Mouse (Mus musculus) left cerebral cortex, adult 11 months (tissue): ENCODE data around the gene Ppil2.

Experiments used
- DNase-seq: peaks from one replicate; pipeline ENCODE4 v3.0.0; 2022; ENCODE audit warnings: low spot score

The Ppil2 gene

GRCm38 (mm10) chr16:17110771-17111743 is at the start of gene Ppil2:
Ppil2 (minus strand) TSS chr16:17111257.
- peak; percentile 67 for DNase-seq

GRCm38 (mm10) chr16:17154346-17154745 is 43.3 kb upstream of the Ppil2 start:
- no peak for DNase-seq

- DNase-seq, result no peak
Observed at GRCm38 (mm10) chr16:17151874-17152273, 40.8 kb upstream of the Ppil2 start.

- DNase-seq, result no peak
Observed at GRCm38 (mm10) chr16:17150520-17151258, 39.6 kb upstream of the Ppil2 start.

- no peak for DNase-seq
Observed at GRCm38 (mm10) chr16:17148084-17148483, 37.0 kb upstream of the Ppil2 start.

- DNase-seq, result peak; percentile 23
Observed at GRCm38 (mm10) chr16:17147391-17147929, 36.4 kb upstream of the Ppil2 start.

- peak; percentile 71 for DNase-seq
Observed at GRCm38 (mm10) chr16:17146772-17147235, 35.7 kb upstream of the Ppil2 start, which contains the start of gene Ccdc116. Ccdc116 (minus strand) TSS chr16:17147229.

- DNase-seq, result no peak
Observed at GRCm38 (mm10) chr16:17144339-17144738, 33.3 kb upstream of the Ppil2 start, which contains the start of gene Ydjc. Ydjc (plus strand) TSS chr16:17144621.

GRCm38 (mm10) chr16:17137355-17137754 is 26.3 kb upstream of the Ppil2 start:
- DNase-seq, result no peak

GRCm38 (mm10) chr16:17132906-17133200 is 21.8 kb upstream of the Ppil2 start:
- DNase-seq, result no peak

- peak; percentile 97 for DNase-seq
Observed at GRCm38 (mm10) chr16:17132089-17132905, 21.2 kb upstream of the Ppil2 start, which contains the start of gene Sdf2l1. Sdf2l1 (minus strand) TSS chr16:17132383.

- DNase-seq, result no peak
Observed at GRCm38 (mm10) chr16:17131191-17132088, 20.4 kb upstream of the Ppil2 start.

- no peak for DNase-seq
Observed at GRCm38 (mm10) chr16:17127292-17127691, 16.2 kb upstream of the Ppil2 start.

- peak; percentile 44 for DNase-seq
Observed at GRCm38 (mm10) chr16:17124871-17125520, 13.9 kb upstream of the Ppil2 start, which contains the start of gene 2610318N02Rik. 2610318N02Rik (minus strand) TSS chr16:17125167.

- DNase-seq, result no peak
Observed at GRCm38 (mm10) chr16:17124119-17124870, 13.2 kb upstream of the Ppil2 start.

- no peak for DNase-seq
Observed at GRCm38 (mm10) chr16:17121569-17121968, 10.5 kb upstream of the Ppil2 start.

- DNase-seq, result no peak
Observed at GRCm38 (mm10) chr16:17117309-17117799, 6.3 kb upstream of the Ppil2 start.

- DNase-seq, result no peak
Observed at GRCm38 (mm10) chr16:17104600-17104999, 6.5 kb downstream of the Ppil2 start.
